Mouse (Mus musculus): ENCODE results near the gene Phip.

- TF ChIP-seq CTCF (IDR thresholded peaks at IDR 0.05; ENCODE audit: control insufficient read depth, insufficient read depth, low read length), result no peak
- no peak for TF ChIP-seq POLR2A (IDR thresholded peaks at IDR 0.05; ENCODE audit: borderline replicate concordance, control insufficient read depth, low read depth, low read length)
These were observed 3.9 kb downstream of the Phip start for GRCm38 (mm10) chr9:82971433-82971832.
